Mouse (Mus musculus): ENCODE measurements around the gene Dppa3. TPM values are rescaled to one million over a fixed set of nuclear protein-coding genes. Genes with fewer than 3 reads are reported as not detected.

The Dppa3 gene
- polyA plus RNA-seq, 1 experiment = not detected

- TF ChIP-seq SRF (IDR thresholded peaks at IDR 0.05; ENCODE audit: control insufficient read depth, insufficient read length, low read depth) (no peak), POLR2AphosphoS2 (IDR thresholded peaks at IDR 0.05; ENCODE audit: insufficient read length, low read depth) (peak; percentile 60), POLR2A (IDR thresholded peaks at IDR 0.05; ENCODE audit: insufficient read length, low read depth) (peak; percentile 74), CEBPB (IDR thresholded peaks at IDR 0.05; ENCODE audit: insufficient read depth, poor library complexity, severe bottlenecking) (0 out of 2 replicates have a peak, but pooled peaks have one; percentile 14), MYOG (IDR thresholded peaks at IDR 0.05; ENCODE audit: control insufficient read depth in 1 of 3, insufficient read depth in 1 of 3, insufficient read length in 2 of 3, low read depth in 2 of 3) (no peak), TCF3 (IDR thresholded peaks at IDR 0.05; ENCODE audit: insufficient read length, low read depth) (no peak)
- Histone ChIP-seq H3ac (ENCODE audit: control insufficient read depth, insufficient read length) (no peak within 1 kb of the TSS), H3K36me3 (ENCODE audit: control insufficient read depth, insufficient read depth) (peaks cover 7% of the 10 kb centered on the region), H3K79me2 (ENCODE audit: control insufficient read depth, insufficient read depth) (no peaks in the 10 kb centered on the region), H3K27me3 (ENCODE audit: control insufficient read depth, insufficient read depth, insufficient read length) (no peaks in the 10 kb centered on the region), H3K4me2 (ENCODE audit: low read depth) (peak within 1 kb of the TSS; percentile 88), H3K4me3 (peak within 1 kb of the TSS; percentile 67)
These were observed 23.8 kb upstream of the Dppa3 start, which contains the start of gene Apobec1 for GRCm38 (mm10) chr6:122602242-122602991. Gene Apobec1 (minus strand): TSS chr6:122602444.

DNA sequence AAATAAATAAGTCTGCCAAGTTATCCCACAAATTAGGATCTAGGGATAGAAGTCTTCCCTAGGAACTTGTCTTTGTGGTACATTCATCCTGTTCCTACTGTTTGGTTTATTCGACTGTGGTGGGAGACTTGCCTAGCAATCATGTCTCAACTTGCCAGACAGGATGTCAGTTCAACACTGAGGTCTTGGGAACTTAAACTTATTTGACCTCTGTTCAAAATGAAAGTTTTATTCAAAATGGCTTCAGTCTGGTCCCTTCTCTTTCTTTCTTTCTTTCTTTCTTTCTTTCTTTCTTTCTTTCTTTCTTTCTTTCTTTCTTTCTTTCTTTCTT lies 23.3 kb upstream of the Dppa3 start:
- H3K36me3 ChIP-seq (ENCODE audit: control insufficient read depth, insufficient read depth) = peaks cover 7% of the 10 kb centered on the region
- no peaks in the 10 kb centered on the region for H3K27me3 ChIP-seq (ENCODE audit: control insufficient read depth, insufficient read depth, insufficient read length)
- TF ChIP-seq MAX (IDR thresholded peaks at IDR 0.05; ENCODE audit: low read depth) (no peak), POLR2A (IDR thresholded peaks at IDR 0.05; ENCODE audit: insufficient read length, low read depth) (no peak), CEBPB (IDR thresholded peaks at IDR 0.05; ENCODE audit: insufficient read depth, poor library complexity, severe bottlenecking) (no peak), TCF3 (IDR thresholded peaks at IDR 0.05; ENCODE audit: insufficient read length, low read depth) (no peak), MYOG (IDR thresholded peaks at IDR 0.05; ENCODE audit: control insufficient read depth in 1 of 3, insufficient read depth in 1 of 3, insufficient read length in 2 of 3, low read depth in 2 of 3) (no peak), TCF12 (IDR thresholded peaks at IDR 0.05; ENCODE audit: insufficient read depth, poor library complexity, severe bottlenecking) (no peak), POLR2AphosphoS2 (IDR thresholded peaks at IDR 0.05; ENCODE audit: insufficient read length, low read depth) (no peak), USF1 (IDR thresholded peaks at IDR 0.05; ENCODE audit: low read depth) (no peak), MYOD1 (IDR thresholded peaks at IDR 0.05; ENCODE audit: control insufficient read depth in 1 of 3, insufficient read length in 2 of 3, low read depth in 2 of 3) (no peak), SRF (IDR thresholded peaks at IDR 0.05; ENCODE audit: control insufficient read depth, insufficient read length, low read depth) (no peak), E2F4 (IDR thresholded peaks at IDR 0.05; ENCODE audit: insufficient read depth) (no peak), REST (IDR thresholded peaks at IDR 0.05; ENCODE audit: insufficient read depth, insufficient read length) (no peak)
- H3K79me2 ChIP-seq (ENCODE audit: control insufficient read depth, insufficient read depth) = no peaks in the 10 kb centered on the region
- no peak overlapping the region for H3ac ChIP-seq (ENCODE audit: control insufficient read depth, insufficient read length)
- peak overlapping the region; percentile 88 for H3K4me2 ChIP-seq (ENCODE audit: low read depth)
- H3K4me3 ChIP-seq = peak overlapping the region; percentile 67

DNA sequence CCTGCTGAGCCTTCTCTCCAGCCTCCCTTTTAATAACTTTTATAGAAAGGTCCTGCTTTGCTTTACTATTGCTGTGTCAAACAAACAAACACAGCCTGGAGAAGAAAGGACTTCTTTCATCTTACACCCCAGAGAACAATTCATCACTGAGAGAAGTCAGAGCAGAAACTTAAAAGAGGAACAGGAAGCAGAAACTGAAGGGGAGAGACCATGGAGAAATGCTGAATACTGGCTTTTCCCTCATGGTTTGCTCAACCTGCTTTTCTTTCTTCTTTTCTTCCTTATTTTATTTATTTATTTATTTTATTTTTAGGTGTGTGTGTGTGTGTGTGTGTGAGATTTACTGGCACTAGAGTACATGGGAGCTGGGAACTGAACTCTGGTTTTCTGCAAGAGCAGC lies 21.9 kb upstream of the Dppa3 start:
- TF ChIP-seq POLR2A (IDR thresholded peaks at IDR 0.05; ENCODE audit: insufficient read length, low read depth) (no peak), MAX (IDR thresholded peaks at IDR 0.05; ENCODE audit: low read depth) (no peak), REST (IDR thresholded peaks at IDR 0.05; ENCODE audit: insufficient read depth, insufficient read length) (no peak), MYOG (IDR thresholded peaks at IDR 0.05; ENCODE audit: control insufficient read depth in 1 of 3, insufficient read depth in 1 of 3, insufficient read length in 2 of 3, low read depth in 2 of 3) (no peak), SRF (IDR thresholded peaks at IDR 0.05; ENCODE audit: control insufficient read depth, insufficient read length, low read depth) (no peak), TCF3 (IDR thresholded peaks at IDR 0.05; ENCODE audit: insufficient read length, low read depth) (no peak), CEBPB (IDR thresholded peaks at IDR 0.05; ENCODE audit: insufficient read depth, poor library complexity, severe bottlenecking) (no peak), TCF12 (IDR thresholded peaks at IDR 0.05; ENCODE audit: insufficient read depth, poor library complexity, severe bottlenecking) (no peak), USF1 (IDR thresholded peaks at IDR 0.05; ENCODE audit: low read depth) (no peak), POLR2AphosphoS2 (IDR thresholded peaks at IDR 0.05; ENCODE audit: insufficient read length, low read depth) (no peak), E2F4 (IDR thresholded peaks at IDR 0.05; ENCODE audit: insufficient read depth) (no peak), MYOD1 (IDR thresholded peaks at IDR 0.05; ENCODE audit: control insufficient read depth in 1 of 3, insufficient read length in 2 of 3, low read depth in 2 of 3) (no peak)
- Histone ChIP-seq H3ac (ENCODE audit: control insufficient read depth, insufficient read length) (no peak overlapping the region), H3K4me2 (ENCODE audit: low read depth) (no peak overlapping the region), H3K4me3 (no peak overlapping the region), H3K79me2 (ENCODE audit: control insufficient read depth, insufficient read depth) (no peaks in the 10 kb centered on the region), H3K36me3 (ENCODE audit: control insufficient read depth, insufficient read depth) (peaks cover 1% of the 10 kb centered on the region), H3K27me3 (ENCODE audit: control insufficient read depth, insufficient read depth, insufficient read length) (no peaks in the 10 kb centered on the region)

DNA sequence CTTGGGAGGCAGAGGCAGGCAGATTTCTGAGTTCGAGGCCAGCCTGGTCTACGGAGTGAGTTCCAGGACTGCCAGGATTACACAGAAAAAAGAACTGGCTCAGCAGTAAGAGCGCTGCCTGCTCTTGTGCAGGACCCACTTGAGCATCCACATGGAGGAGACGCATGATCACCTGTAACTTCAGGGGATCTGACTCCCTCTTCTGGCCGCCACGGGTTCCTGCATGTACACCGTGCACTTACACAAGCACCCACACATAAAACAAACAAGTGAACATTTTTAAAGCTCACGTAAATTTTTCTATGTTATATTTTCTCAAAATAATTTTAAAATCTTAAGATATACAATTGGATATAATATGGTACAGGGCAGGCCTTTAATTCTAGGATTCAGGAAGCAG lies 20.7 kb upstream of the Dppa3 start:
- Histone ChIP-seq H3ac (ENCODE audit: control insufficient read depth, insufficient read length) (no peak overlapping the region), H3K36me3 (ENCODE audit: control insufficient read depth, insufficient read depth) (no peaks in the 10 kb centered on the region), H3K4me3 (no peak overlapping the region), H3K4me2 (ENCODE audit: low read depth) (no peak overlapping the region), H3K79me2 (ENCODE audit: control insufficient read depth, insufficient read depth) (no peaks in the 10 kb centered on the region), H3K27me3 (ENCODE audit: control insufficient read depth, insufficient read depth, insufficient read length) (no peaks in the 10 kb centered on the region)
- TF ChIP-seq E2F4 (IDR thresholded peaks at IDR 0.05; ENCODE audit: insufficient read depth) = no peak
- TF ChIP-seq TCF12 (IDR thresholded peaks at IDR 0.05; ENCODE audit: insufficient read depth, poor library complexity, severe bottlenecking) = no peak
- no peak for TF ChIP-seq SRF (IDR thresholded peaks at IDR 0.05; ENCODE audit: control insufficient read depth, insufficient read length, low read depth)
- TF ChIP-seq MYOD1 (IDR thresholded peaks at IDR 0.05; ENCODE audit: control insufficient read depth in 1 of 3, insufficient read length in 2 of 3, low read depth in 2 of 3) = no peak
- no peak for TF ChIP-seq REST (IDR thresholded peaks at IDR 0.05; ENCODE audit: insufficient read depth, insufficient read length)
- no peak for TF ChIP-seq CEBPB (IDR thresholded peaks at IDR 0.05; ENCODE audit: insufficient read depth, poor library complexity, severe bottlenecking)
- no peak for TF ChIP-seq POLR2A (IDR thresholded peaks at IDR 0.05; ENCODE audit: insufficient read length, low read depth)
- TF ChIP-seq TCF3 (IDR thresholded peaks at IDR 0.05; ENCODE audit: insufficient read length, low read depth) = no peak
- no peak for TF ChIP-seq USF1 (IDR thresholded peaks at IDR 0.05; ENCODE audit: low read depth)
- TF ChIP-seq MAX (IDR thresholded peaks at IDR 0.05; ENCODE audit: low read depth) = no peak
- TF ChIP-seq MYOG (IDR thresholded peaks at IDR 0.05; ENCODE audit: control insufficient read depth in 1 of 3, insufficient read depth in 1 of 3, insufficient read length in 2 of 3, low read depth in 2 of 3) = no peak
- no peak for TF ChIP-seq POLR2AphosphoS2 (IDR thresholded peaks at IDR 0.05; ENCODE audit: insufficient read length, low read depth)
